Mouse (Mus musculus): ENCODE results near the gene Slc35f4. TPM values are rescaled to one million over a fixed set of nuclear protein-coding genes. Genes with fewer than 3 reads are reported as not detected.

Gene Slc35f4
- polyA plus RNA-seq (2015; fragmentation: Nextera tagmentation; extraction: Ambion mirVana): not detected in 2 replicates

DNA sequence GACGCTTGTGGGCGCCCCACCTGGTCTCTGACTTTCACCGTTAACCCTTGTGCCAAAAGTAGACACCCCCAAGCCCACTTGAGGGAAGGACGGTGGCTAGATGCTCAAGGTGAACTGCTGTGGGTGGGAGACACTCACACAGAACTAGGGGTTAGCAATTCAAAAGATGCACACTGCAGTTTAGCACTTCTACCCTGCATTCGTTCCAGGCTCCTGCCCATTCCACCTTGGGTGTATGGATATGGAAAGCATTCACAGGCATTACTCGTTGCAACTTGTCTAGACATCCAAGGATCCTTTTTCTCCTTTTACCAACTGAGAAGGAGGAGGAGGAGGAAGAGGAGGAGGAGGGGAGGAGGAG is at the start of gene Slc35f4:
Gene Slc35f4 (minus strand): TSS at position 116 of the 361 bp plus-strand sequence.
- no peaks in the 10 kb centered on the region for H3K4me1 ChIP-seq (replicated peaks)
- ATAC-seq (ENCODE audit: low read depth) (no peak), DNase-seq (no peak)
- no peaks in the 10 kb centered on the region for H3K36me3 ChIP-seq
- no peak within 1 kb of the TSS for H3K4me3 ChIP-seq (replicated peaks)
- no peak within 1 kb of the TSS for H3K27ac ChIP-seq
- no peak within 1 kb of the TSS for H3K9ac ChIP-seq
- no peaks in the 10 kb centered on the region for H3K9me3 ChIP-seq (replicated peaks)
- 0 out of 2 replicates have a peak within 1 kb of the TSS, but pooled peaks have one; percentile 8 for H3K4me2 ChIP-seq
- H3K27me3 ChIP-seq: peaks cover 12% of the 10 kb centered on the region
- WGBS (ENCODE audit: insufficient replicate concordance): 10% methylated on average over 6 of the region's 6 CpGs

DNA sequence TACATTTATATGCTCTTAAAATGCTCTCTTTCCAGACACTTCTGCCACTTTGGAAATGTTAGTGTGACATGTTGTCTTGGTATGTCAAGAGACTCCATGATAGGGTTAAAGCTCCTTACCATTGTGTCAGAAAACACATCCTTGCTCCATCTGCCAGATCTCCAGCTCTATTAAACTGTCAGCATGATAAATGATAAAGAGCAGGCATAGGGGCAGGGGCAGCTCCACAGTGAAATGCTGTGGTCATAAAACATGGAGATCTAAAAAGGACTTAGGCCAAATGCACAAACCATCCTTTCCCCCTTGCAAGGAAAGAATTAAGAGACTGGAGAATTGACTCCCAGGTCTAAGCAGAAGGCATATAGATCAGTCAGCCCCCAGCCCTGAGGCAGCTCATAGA is 42.5 kb upstream of the Slc35f4 start:
- ATAC-seq (ENCODE audit: low read depth): no peak
- H3K9me3 ChIP-seq (replicated peaks): no peaks in the 10 kb centered on the region
- H3K27me3 ChIP-seq: no peaks in the 10 kb centered on the region
- no peak for DNase-seq
- H3K9ac ChIP-seq: no peak overlapping the region
- H3K36me3 ChIP-seq: no peaks in the 10 kb centered on the region
- H3K4me2 ChIP-seq: no peak overlapping the region
- no peak overlapping the region for H3K4me3 ChIP-seq (replicated peaks)
- no peaks in the 10 kb centered on the region for H3K4me1 ChIP-seq (replicated peaks)
- no peak overlapping the region for H3K27ac ChIP-seq

DNA sequence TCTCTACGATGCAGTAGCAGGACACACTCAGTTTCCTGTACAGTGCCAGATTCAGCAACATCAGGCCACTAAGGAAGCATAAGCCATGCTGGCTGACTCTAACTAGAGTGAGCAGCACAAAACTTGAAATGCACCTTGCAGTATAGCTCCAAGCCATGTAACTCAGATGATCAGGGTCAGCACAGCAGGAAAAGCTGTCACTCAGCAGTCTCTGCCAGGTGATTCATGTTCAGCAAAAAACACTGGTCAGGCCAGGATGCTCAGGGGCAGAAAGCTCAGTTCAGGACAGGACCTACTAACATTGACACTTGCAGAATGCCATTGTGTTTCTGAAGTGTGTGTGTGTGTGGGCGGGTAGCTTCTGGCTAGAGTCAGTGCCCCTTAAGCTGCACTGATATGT is 34.9 kb upstream of the Slc35f4 start:
- Histone ChIP-seq H3K27ac (no peak overlapping the region), H3K4me3 (replicated peaks) (no peak overlapping the region), H3K36me3 (no peaks in the 10 kb centered on the region), H3K27me3 (no peaks in the 10 kb centered on the region), H3K4me2 (no peak overlapping the region), H3K4me1 (replicated peaks) (no peaks in the 10 kb centered on the region), H3K9ac (no peak overlapping the region), H3K9me3 (replicated peaks) (no peaks in the 10 kb centered on the region)
- ATAC-seq (ENCODE audit: low read depth): no peak
- no peak for DNase-seq
- WGBS (ENCODE audit: insufficient replicate concordance): 38% methylated on average over 2 of the region's 2 CpGs

DNA sequence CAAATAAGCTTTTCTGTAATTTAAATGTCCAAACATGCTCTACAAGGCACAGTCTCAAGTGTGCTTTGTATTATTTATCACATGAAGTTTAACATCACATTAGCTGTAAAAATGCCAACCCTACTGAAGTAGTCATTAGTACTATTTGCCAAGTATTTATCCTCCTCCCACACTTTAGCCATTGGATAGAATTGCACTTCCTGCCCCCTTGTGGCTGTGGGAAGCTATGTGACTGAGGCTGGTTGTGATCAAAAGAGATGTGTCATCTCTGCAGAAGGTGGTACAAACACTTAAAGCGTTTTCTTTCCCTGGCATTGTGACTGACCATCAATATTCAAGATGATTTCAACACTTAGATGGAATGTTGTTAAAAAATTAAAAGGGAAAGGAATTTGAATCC is 14.3 kb upstream of the Slc35f4 start:
- 33% methylated on average over 1 of the region's 1 CpGs for WGBS (ENCODE audit: insufficient replicate concordance)

DNA sequence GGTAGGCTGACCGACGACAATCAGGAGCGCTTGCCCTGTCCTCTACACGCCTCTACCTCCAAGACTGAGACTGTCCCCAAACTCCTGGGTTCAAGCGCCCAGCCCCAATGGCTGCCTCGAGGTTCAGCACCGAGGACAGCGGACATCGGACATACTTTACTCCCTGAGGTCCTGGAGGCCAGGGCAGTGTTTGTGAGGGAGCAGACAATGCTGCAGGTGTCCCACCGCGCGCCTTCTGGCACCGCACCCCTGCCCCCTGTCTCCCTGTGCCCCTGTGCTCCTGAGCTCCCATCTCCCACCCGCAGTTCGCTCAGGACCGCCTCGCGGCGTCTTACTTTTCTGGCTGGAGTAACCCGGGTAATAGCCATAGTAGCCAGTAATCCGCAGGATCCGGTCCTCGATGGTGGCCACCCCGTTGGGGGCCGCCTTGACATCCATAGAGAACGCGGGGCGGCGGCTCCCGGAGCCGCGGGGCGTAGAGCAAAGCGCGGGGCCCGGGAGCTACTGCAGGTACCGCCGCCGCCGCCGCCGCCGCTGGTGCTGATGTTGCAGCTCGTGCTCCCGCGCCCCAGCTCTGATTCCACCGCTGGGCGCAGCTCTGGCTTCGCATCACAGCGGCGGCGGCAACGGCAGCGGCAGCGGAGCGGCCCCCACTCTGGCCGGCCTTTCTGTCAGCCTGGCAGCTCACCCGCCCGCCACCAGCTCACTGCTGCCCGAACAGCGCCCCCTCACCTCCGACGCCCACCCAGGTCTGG is 493 bp downstream of the Slc35f4 start:
- Histone ChIP-seq H3K4me2 (0 out of 2 replicates have a peak overlapping the region, but pooled peaks have one; percentile 8), H3K27me3 (peaks cover 12% of the 10 kb centered on the region), H3K36me3 (no peaks in the 10 kb centered on the region), H3K27ac (no peak overlapping the region), H3K4me1 (replicated peaks) (no peaks in the 10 kb centered on the region), H3K9me3 (replicated peaks) (no peaks in the 10 kb centered on the region), H3K4me3 (replicated peaks) (no peak overlapping the region), H3K9ac (no peak overlapping the region)
- peak; percentile 24 for DNase-seq
- peak; percentile 34; the same call in 1 of the 2 replicates for ATAC-seq (ENCODE audit: low read depth)
- under 1% methylated on average over 63 of the region's 63 CpGs for WGBS (ENCODE audit: insufficient replicate concordance)

More for the DNA sequence above, 14.3 kb upstream of the Slc35f4 start:
- Histone ChIP-seq H3K27me3 (no peaks in the 10 kb centered on the region), H3K4me1 (replicated peaks) (no peaks in the 10 kb centered on the region), H3K9me3 (replicated peaks) (no peaks in the 10 kb centered on the region), H3K36me3 (no peaks in the 10 kb centered on the region), H3K4me2 (no peak overlapping the region), H3K9ac (no peak overlapping the region), H3K27ac (no peak overlapping the region), H3K4me3 (replicated peaks) (no peak overlapping the region)
- ATAC-seq (ENCODE audit: low read depth) (no peak), DNase-seq (no peak)

DNA sequence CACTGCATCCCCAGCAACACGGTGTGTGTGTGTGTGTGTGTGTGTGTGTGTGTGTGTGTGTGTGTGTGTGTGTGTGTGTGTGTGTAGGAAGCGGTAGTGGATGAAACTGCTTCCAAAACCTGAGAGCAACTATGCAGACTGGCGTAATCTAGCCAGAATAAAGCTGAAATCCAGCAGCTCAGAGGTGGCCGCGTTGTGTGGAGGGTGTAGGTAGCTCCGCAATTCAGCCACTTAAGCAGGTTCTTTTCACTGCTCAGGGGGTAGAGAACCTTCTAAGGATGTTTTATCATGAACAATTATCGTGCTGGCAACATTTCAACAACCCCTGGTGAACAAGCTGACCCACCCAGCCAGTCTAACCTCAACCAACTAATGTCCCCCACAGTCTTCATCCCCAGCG is 1.2 kb downstream of the Slc35f4 start:
- no peaks in the 10 kb centered on the region for H3K36me3 ChIP-seq
- DNase-seq (no peak), ATAC-seq (ENCODE audit: low read depth) (no peak)
- 57% methylated on average over 8 of the region's 8 CpGs for WGBS (ENCODE audit: insufficient replicate concordance)
- H3K27me3 ChIP-seq: peaks cover 12% of the 10 kb centered on the region
- no peaks in the 10 kb centered on the region for H3K9me3 ChIP-seq (replicated peaks)
- H3K4me3 ChIP-seq (replicated peaks): no peak overlapping the region
- H3K4me2 ChIP-seq: no peak overlapping the region
- H3K4me1 ChIP-seq (replicated peaks): no peaks in the 10 kb centered on the region
- H3K9ac ChIP-seq: no peak overlapping the region
- no peak overlapping the region for H3K27ac ChIP-seq

DNA sequence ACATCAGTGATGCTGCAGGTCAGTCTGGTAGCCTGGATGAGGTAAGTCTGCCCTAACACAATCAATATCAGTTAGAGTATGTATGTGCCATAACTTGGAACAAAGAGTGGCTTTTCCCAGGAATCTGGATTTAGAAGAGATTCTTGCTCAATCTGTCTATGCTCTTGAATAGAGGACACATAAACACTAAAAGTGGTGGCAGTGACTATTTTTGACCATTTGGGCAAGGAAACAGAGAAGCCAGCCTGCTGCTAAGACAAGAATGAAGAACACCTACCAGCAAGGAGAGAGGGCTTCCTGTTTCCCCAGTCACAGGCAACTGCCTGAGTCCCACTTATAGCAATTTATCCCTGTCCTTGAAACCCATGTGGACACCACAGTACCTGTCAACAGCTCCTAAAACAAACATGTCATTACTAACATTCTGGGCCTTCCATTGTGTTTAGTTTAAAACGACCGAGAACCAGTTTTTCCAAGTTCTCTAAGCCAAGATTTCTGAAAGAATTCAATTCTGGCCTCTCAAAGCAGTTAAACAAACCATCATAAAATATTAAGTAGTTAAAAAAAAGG is 10.7 kb downstream of the Slc35f4 start:
- Histone ChIP-seq H3K4me2 (no peak overlapping the region), H3K4me3 (replicated peaks) (no peak overlapping the region), H3K36me3 (no peaks in the 10 kb centered on the region), H3K9ac (no peak overlapping the region), H3K9me3 (replicated peaks) (no peaks in the 10 kb centered on the region), H3K27ac (no peak overlapping the region), H3K27me3 (no peaks in the 10 kb centered on the region), H3K4me1 (replicated peaks) (no peaks in the 10 kb centered on the region)
- 43% methylated on average over 2 of the region's 2 CpGs for WGBS (ENCODE audit: insufficient replicate concordance)
- DNase-seq (no peak), ATAC-seq (ENCODE audit: low read depth) (no peak)

DNA sequence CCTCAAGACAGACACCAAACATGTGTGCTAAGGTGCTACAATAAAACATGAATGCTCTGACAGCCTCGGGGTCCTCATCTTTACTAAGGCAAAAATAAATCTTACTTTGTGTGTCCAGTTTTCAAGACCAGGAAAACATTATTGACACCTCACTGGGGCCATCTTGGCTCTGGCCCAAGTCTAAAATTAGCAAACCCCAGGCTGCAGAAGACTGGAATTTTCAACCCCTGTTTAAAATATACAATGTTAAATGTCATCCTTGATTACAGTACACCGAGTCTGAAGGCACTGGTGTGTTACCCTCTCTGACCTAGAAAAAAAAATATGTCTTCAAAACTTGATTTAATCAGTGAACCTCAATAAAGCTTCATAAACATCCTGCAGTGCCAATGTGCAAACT is 11.7 kb downstream of the Slc35f4 start:
- Histone ChIP-seq H3K4me1 (replicated peaks) (no peaks in the 10 kb centered on the region), H3K36me3 (no peaks in the 10 kb centered on the region)

DNA sequence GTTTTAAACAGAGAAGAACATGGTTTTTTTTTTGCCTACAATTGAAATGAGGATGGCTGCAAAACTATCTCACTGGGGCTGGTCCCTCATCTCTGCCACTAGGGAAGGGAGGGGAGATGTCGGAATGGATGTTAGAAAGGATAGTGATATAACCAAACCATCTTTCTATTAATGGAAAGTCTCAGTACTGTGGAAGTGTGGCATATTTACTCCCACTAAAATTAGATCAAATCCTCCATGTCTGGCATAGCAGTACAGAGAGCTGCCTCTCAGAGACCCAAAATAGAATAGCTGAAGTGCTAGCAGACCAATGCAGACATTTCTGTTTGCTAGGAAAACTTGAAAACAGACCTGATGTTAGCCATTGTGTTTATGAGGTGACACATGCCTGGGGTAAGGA is 30.7 kb downstream of the Slc35f4 start:
- no peaks in the 10 kb centered on the region for H3K4me1 ChIP-seq (replicated peaks)
- H3K9me3 ChIP-seq (replicated peaks): no peaks in the 10 kb centered on the region
- no peak overlapping the region for H3K4me2 ChIP-seq
- H3K27me3 ChIP-seq: no peaks in the 10 kb centered on the region
- DNase-seq (no peak), ATAC-seq (ENCODE audit: low read depth) (no peak)
- 55% methylated on average over 1 of the region's 1 CpGs for WGBS (ENCODE audit: insufficient replicate concordance)
- no peak overlapping the region for H3K27ac ChIP-seq
- H3K36me3 ChIP-seq: no peaks in the 10 kb centered on the region
- no peak overlapping the region for H3K4me3 ChIP-seq (replicated peaks)
- no peak overlapping the region for H3K9ac ChIP-seq

More for the DNA sequence above, 11.7 kb downstream of the Slc35f4 start:
- Histone ChIP-seq H3K4me3 (replicated peaks) (no peak overlapping the region), H3K4me2 (no peak overlapping the region), H3K27me3 (no peaks in the 10 kb centered on the region), H3K9me3 (replicated peaks) (no peaks in the 10 kb centered on the region), H3K27ac (no peak overlapping the region), H3K9ac (no peak overlapping the region)
- WGBS (ENCODE audit: insufficient replicate concordance): 45% methylated on average over 2 of the region's 2 CpGs
- no peak for ATAC-seq (ENCODE audit: low read depth)
- DNase-seq: no peak

DNA sequence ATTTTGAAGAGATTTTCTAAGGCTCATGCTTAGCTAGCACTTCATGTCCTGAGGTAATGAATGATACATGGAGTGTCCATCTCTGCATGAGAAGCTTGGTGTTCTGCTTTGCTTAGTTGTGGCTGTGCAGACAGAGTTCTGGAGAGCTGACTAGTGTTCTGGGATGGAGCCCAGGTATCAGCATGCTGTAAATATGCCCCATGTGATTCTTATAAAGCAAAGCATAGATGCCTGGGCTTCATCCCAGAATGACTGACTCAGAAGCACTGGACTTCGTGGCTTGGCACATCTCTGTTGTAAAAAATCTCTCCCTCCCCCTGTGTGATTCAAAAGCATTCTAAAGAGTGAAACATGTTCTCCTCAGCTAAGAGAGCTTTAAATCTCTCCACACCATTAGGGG is 32.1 kb downstream of the Slc35f4 start:
- H3K36me3 ChIP-seq: no peaks in the 10 kb centered on the region
- no peak overlapping the region for H3K9ac ChIP-seq
- ATAC-seq (ENCODE audit: low read depth) (no peak), DNase-seq (no peak)
- H3K4me2 ChIP-seq: no peak overlapping the region
- 33% methylated on average over 1 of the region's 1 CpGs for WGBS (ENCODE audit: insufficient replicate concordance)
- no peaks in the 10 kb centered on the region for H3K9me3 ChIP-seq (replicated peaks)
- no peak overlapping the region for H3K27ac ChIP-seq
- H3K4me1 ChIP-seq (replicated peaks): no peaks in the 10 kb centered on the region
- no peak overlapping the region for H3K4me3 ChIP-seq (replicated peaks)
- H3K27me3 ChIP-seq: no peaks in the 10 kb centered on the region

DNA sequence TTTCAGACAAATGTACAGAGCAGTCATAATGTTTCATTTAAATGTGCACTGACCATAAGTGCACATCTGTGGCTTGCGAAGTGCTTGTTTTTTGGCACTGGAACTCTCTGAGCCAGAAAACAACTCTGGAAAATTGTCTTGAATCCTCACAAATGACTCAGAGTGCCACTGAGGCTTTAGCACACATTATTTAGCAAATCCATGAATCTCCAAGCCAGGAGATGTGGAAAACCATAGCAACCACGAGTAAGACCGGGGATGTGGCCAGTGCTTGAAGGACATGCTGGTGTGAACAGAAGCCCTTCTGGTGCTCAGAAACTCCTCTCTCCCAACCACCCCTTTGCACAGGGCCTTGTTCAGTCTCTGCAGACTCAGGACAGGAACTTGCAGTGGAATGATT is 33.3 kb downstream of the Slc35f4 start:
- H3K4me1 ChIP-seq (replicated peaks): no peaks in the 10 kb centered on the region
- H3K9ac ChIP-seq: no peak overlapping the region
- DNase-seq (no peak), ATAC-seq (ENCODE audit: low read depth) (no peak)
- H3K4me2 ChIP-seq: no peak overlapping the region
- H3K9me3 ChIP-seq (replicated peaks): no peaks in the 10 kb centered on the region
- no peak overlapping the region for H3K4me3 ChIP-seq (replicated peaks)
- no peaks in the 10 kb centered on the region for H3K27me3 ChIP-seq
- H3K27ac ChIP-seq: no peak overlapping the region
- 59% methylated on average over 3 of the region's 3 CpGs for WGBS (ENCODE audit: insufficient replicate concordance)
- H3K36me3 ChIP-seq: no peaks in the 10 kb centered on the region

DNA sequence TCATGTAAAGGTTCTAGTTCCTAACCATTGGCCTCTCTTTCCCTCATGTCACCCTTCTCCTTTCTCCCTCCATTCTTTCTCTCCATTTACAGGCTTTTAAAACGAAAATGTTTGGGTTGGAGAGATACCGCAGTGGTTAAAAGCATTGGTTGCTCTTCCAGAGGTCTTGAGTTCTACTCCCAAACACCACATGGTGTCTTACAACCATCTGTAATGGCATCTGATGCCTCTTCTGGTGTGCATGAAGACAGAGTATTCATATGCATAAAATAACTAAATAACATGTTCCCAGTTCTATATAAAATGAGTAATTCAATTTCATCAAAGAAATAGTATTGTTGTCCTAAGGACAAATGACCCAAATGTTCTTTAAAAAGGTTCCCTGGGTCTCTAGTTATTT is 49.2 kb downstream of the Slc35f4 start:
- H3K4me3 ChIP-seq (replicated peaks): no peak overlapping the region
- no peaks in the 10 kb centered on the region for H3K4me1 ChIP-seq (replicated peaks)
- H3K27me3 ChIP-seq: no peaks in the 10 kb centered on the region
- H3K9me3 ChIP-seq (replicated peaks): no peaks in the 10 kb centered on the region
- H3K36me3 ChIP-seq: no peaks in the 10 kb centered on the region
- DNase-seq (no peak), ATAC-seq (ENCODE audit: low read depth) (no peak)
- no peak overlapping the region for H3K4me2 ChIP-seq
- H3K27ac ChIP-seq: no peak overlapping the region
- no peak overlapping the region for H3K9ac ChIP-seq
- WGBS (ENCODE audit: insufficient replicate concordance): 63% methylated on average over 2 of the region's 2 CpGs
